ENCODE assay signal across 9 mouse cellular contexts in the genomic region with DNA sequence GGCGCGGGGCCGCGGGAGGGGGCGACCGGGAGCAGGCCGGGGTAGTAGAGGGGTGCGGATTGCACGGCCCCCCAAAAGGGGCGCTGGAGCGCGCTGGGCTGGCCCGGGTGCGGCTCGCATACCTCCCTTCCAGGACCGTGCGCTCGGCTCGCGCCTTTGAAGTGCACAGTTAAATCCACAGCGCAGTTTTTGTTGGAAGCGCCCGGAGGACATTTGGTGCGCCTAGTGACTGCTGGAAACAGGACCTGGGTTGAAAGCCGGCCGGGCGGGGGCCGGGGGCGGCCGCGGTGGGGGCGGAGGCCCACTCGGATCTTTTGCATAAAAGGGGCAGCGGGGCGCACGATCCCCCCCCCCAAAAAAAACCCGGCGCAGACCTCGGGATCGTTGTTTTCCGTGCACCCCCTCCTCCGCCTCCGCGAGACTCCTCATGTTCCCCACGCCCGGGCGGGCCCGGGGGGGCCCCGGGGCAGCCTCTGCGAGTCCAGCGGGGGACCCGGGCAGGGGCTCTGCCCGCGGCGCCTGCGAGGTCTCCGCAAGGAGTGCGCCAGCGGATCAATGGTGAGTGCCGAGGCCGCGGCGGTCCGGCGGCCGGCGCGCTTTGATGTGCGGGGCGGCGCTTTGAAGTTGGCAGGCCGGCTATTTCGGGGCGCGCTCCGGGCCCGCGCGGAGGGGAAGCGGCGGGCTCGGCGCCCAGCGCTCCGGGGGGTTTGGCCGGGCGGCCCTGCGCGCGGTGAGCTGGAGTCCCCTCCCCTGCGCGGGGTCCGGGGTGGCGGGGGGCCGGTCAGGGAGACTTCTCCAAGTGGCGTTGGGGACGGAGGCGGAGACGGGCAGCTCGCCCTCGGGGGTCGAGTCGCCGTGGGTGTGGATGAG. TPM values are rescaled to one million over a fixed set of nuclear protein-coding genes. Genes with fewer than 3 reads are reported as not detected.
A peak's percentile ranks its signal among the peaks of the same experiment; 100 is the strongest.
DNase-seq lines count a peak whose midpoint lies in the region; ATAC-seq and TF ChIP-seq lines count a peak whose summit lies in the region.
"Had no signal": no experiment of that assay in that cellular context is flagged by ENCODE, and none has a peak within 500 bp of the region (broad histone marks: within the 10 kb centered on the region; RNA-seq: fewer than 3 reads in every experiment).

No protein-coding gene starts in this region.

- no peaks in the 10 kb centered on the region for H3K36me3 ChIP-seq in ES-Bruce4 (ENCODE audit: control insufficient read depth, insufficient read depth, low read length, poor library complexity, severe bottlenecking)
- no peaks in the 10 kb centered on the region for H3K36me3 ChIP-seq in forebrain, embryonic 15.5 days
- H3K36me3 ChIP-seq in liver, embryonic 15.5 days (replicated peaks), result no peaks in the 10 kb centered on the region
- H3K36me3 ChIP-seq in neural tube, embryonic 12.5 days, result no peaks in the 10 kb centered on the region
- H3K36me3 ChIP-seq in stomach, postnatal 0 days (ENCODE audit: control insufficient read depth, insufficient read depth, low read length), result no peaks in the 10 kb centered on the region

- no peaks in the 10 kb centered on the region for H3K9me3 ChIP-seq in ES-Bruce4 (replicated peaks; ENCODE audit: control insufficient read depth, insufficient read depth, low read length, poor library complexity, severe bottlenecking)
- no peaks in the 10 kb centered on the region for H3K9me3 ChIP-seq in forebrain, embryonic 15.5 days
- H3K9me3 ChIP-seq in liver, embryonic 15.5 days (replicated peaks), result no peaks in the 10 kb centered on the region
- H3K9me3 ChIP-seq in neural tube, embryonic 12.5 days, result 0 out of 2 replicates have a peak, but pooled peaks cover 7% of the 10 kb centered on the region
- H3K9me3 ChIP-seq in stomach, postnatal 0 days (ENCODE audit: control insufficient read depth, low read length), result no peaks in the 10 kb centered on the region

- no peak for TF ChIP-seq POLR2A in ES-Bruce4 (IDR thresholded peaks at IDR 0.05; ENCODE audit: insufficient read depth, low read length)

- 1% methylated on average over 98 of the region's 104 CpGs for WGBS in forebrain, embryonic 15.5 days
- under 1% methylated on average over 102 of the region's 104 CpGs for WGBS in liver, embryonic 15.5 days (ENCODE audit: insufficient replicate concordance)
- under 1% methylated on average over 104 of the region's 104 CpGs for WGBS in neural tube, embryonic 12.5 days
- 0% methylated on average over 96 of the region's 104 CpGs for WGBS in stomach, postnatal 0 days

- peak; percentile 35; the same call in 1 of the 2 replicates for TF ChIP-seq EP300 in ES-Bruce4 (IDR thresholded peaks at IDR 0.05; ENCODE audit: insufficient read depth, low read depth, low read length)
- TF ChIP-seq EP300 in stomach, postnatal 0 days (optimal IDR thresholded peaks at IDR 0.05), result peak; percentile 58

- no peak overlapping the region for H3K27ac ChIP-seq in ES-Bruce4 (ENCODE audit: insufficient read depth, low read length)
- peak overlapping the region; percentile 100 for H3K27ac ChIP-seq in forebrain, embryonic 15.5 days (replicated peaks)
- H3K27ac ChIP-seq in liver, embryonic 15.5 days (replicated peaks), result peak overlapping the region; percentile 78
- H3K27ac ChIP-seq in neural tube, embryonic 12.5 days, result peak overlapping the region; percentile 99
- H3K27ac ChIP-seq in stomach, postnatal 0 days (replicated peaks), result peak overlapping the region; percentile 100

- H3K9ac ChIP-seq in ES-Bruce4 (ENCODE audit: low read depth, poor library complexity, severe bottlenecking), result peak overlapping the region; percentile 95
- peak overlapping the region; percentile 90 for H3K9ac ChIP-seq in forebrain, embryonic 15.5 days (replicated peaks)
- H3K9ac ChIP-seq in liver, embryonic 15.5 days, result peak overlapping the region; percentile 43; the same call in 1 of the 2 replicates
- peak overlapping the region; percentile 91 for H3K9ac ChIP-seq in neural tube, embryonic 12.5 days
- H3K9ac ChIP-seq in stomach, postnatal 0 days (ENCODE audit: low read length), result peak overlapping the region; percentile 95

- DNase-seq in cerebellum, adult 11 months, result peak; percentile 76
- peak; percentile 88 to 90 for DNase-seq in heart, postnatal 10 days
- peak; percentile 85 to 88 for DNase-seq in kidney, postnatal 36 days
- DNase-seq in stomach, postnatal 0 days (ENCODE audit: low spot score), result peak; percentile 88

- peak overlapping the region; percentile 80 for H3K4me3 ChIP-seq in ES-Bruce4 (ENCODE audit: low read depth, low read length)
- H3K4me3 ChIP-seq in forebrain, embryonic 15.5 days, result peak overlapping the region; percentile 78
- peak overlapping the region; percentile 62 for H3K4me3 ChIP-seq in liver, embryonic 15.5 days (replicated peaks)
- H3K4me3 ChIP-seq in neural tube, embryonic 12.5 days, result peak overlapping the region; percentile 94
- peak overlapping the region; percentile 86 for H3K4me3 ChIP-seq in stomach, postnatal 0 days (ENCODE audit: low read depth, low read length)

- intact Hi-C loops in heart, postnatal 10 days (cut with DNase I), result loop anchor here (5.0 kb wide), 2 partner anchors 169 to 474 kb away; no protein-coding TSS in a partner anchor

- peak; percentile 88 for ATAC-seq in forebrain, embryonic 15.5 days (replicated peaks)
- ATAC-seq in liver, embryonic 15.5 days (ENCODE audit: insufficient read depth), result peak; percentile 74
- peak; percentile 81 for ATAC-seq in neural tube, embryonic 12.5 days (ENCODE audit: low FRiP score, low read depth)
- ATAC-seq in stomach, postnatal 0 days (ENCODE audit: low FRiP score, low TSS enrichment), result peak; percentile 87

- TF ChIP-seq CTCF in ES-Bruce4 (IDR thresholded peaks at IDR 0.05; ENCODE audit: low read depth, low read length), result no peak
- peak; percentile 20; the same call in 1 of the 2 replicates for TF ChIP-seq CTCF in stomach, postnatal 0 days (IDR thresholded peaks at IDR 0.05; ENCODE audit: low read depth)

- H3K4me1 ChIP-seq in ES-Bruce4 (ENCODE audit: control insufficient read depth, insufficient read depth, low read length), result peaks cover 7% of the 10 kb centered on the region
- peaks cover 57% of the 10 kb centered on the region for H3K4me1 ChIP-seq in forebrain, embryonic 15.5 days
- H3K4me1 ChIP-seq in liver, embryonic 15.5 days (replicated peaks), result peaks cover 6% of the 10 kb centered on the region; the same call in 1 of the 2 replicates
- H3K4me1 ChIP-seq in neural tube, embryonic 12.5 days, result peaks cover 53% of the 10 kb centered on the region
- no peaks in the 10 kb centered on the region; the same call in 1 of the 2 replicates for H3K4me1 ChIP-seq in stomach, postnatal 0 days (replicated peaks; ENCODE audit: control insufficient read depth, insufficient read depth)

- H3K27me3 ChIP-seq in ES-Bruce4 (ENCODE audit: control insufficient read depth, insufficient read depth, low read length, poor library complexity, severe bottlenecking), result peaks cover 11% of the 10 kb centered on the region; the same call in 1 of the 2 replicates
- H3K27me3 ChIP-seq in forebrain, embryonic 15.5 days, result no peaks in the 10 kb centered on the region
- H3K27me3 ChIP-seq in liver, embryonic 15.5 days, result peaks cover 81% of the 10 kb centered on the region
- no peaks in the 10 kb centered on the region for H3K27me3 ChIP-seq in neural tube, embryonic 12.5 days (replicated peaks)
- no peaks in the 10 kb centered on the region for H3K27me3 ChIP-seq in stomach, postnatal 0 days (ENCODE audit: control insufficient read depth, insufficient read depth, low read length)

- peak overlapping the region; percentile 94 for H3K4me2 ChIP-seq in forebrain, embryonic 15.5 days (replicated peaks)
- peak overlapping the region; percentile 77 for H3K4me2 ChIP-seq in liver, embryonic 15.5 days
- peak overlapping the region; percentile 93 for H3K4me2 ChIP-seq in neural tube, embryonic 12.5 days (replicated peaks)
- peak overlapping the region; percentile 81 for H3K4me2 ChIP-seq in stomach, postnatal 0 days (replicated peaks; ENCODE audit: low read depth)

RNA-seq across cellular contexts. Expression of gene Axin2, which starts 0.7 kb away (rescaled TPM):
- polyA plus RNA-seq in ES-Bruce4 (2011; ENCODE audit: insufficient read depth, insufficient read length, low read depth, missing spikeins), result 11.4 and 14.5 TPM in 2 replicates
- polyA plus RNA-seq in forebrain, embryonic 15.5 days (2015; fragmentation: Nextera tagmentation; extraction: Ambion mirVana), result 6.6 and 6.7 TPM in 2 replicates
- total RNA-seq in heart, postnatal 10 days (2021), result 1 to 10 TPM; 5.4 to 6.0 TPM
- polyA plus RNA-seq in liver, embryonic 15.5 days (2015; fragmentation: Nextera tagmentation; extraction: Ambion mirVana), result 0.10 and 0.38 TPM in 2 replicates
- polyA plus RNA-seq in neural tube, embryonic 12.5 days (2016; fragmentation: Nextera tagmentation; extraction: Ambion mirVana), result 13.6 and 15.4 TPM in 2 replicates
- 2.6 and 2.7 TPM in 2 replicates for polyA plus RNA-seq in stomach, postnatal 0 days (2015; fragmentation: Nextera tagmentation; extraction: Ambion mirVana)
- total RNA-seq: MEL had no signal

Comparison
In these comparisons a context has a peak if more than half of its experiments do, and no peak if none do; other contexts are left out.
1. H3K9ac ChIP-seq: peak in every context shown above with its lines; median percentile 95 in ES-Bruce4; 95 in stomach, postnatal 0 days; 91 in neural tube, embryonic 12.5 days; 90 in forebrain, embryonic 15.5 days; 43 in liver, embryonic 15.5 days.